Mouse (Mus musculus) thymus, adult 2 months (tissue): ENCODE measurements around the gene Sectm1b.

ENCODE experiments used
- CTCF ChIP-seq: fragments of 200-500 bp; IDR thresholded peaks from 2 replicates; pipeline ENCODE4 v1.5.1; 2012; ENCODE audit warnings: mild to moderate bottlenecking, control low read depth, low read length, moderate library complexity, borderline replicate concordance; ENCODE audit not compliant: control insufficient read depth, poor library complexity, insufficient read depth; ENCODE audit errors: extremely low read depth
- POLR2A ChIP-seq: fragments of 200-500 bp; IDR thresholded peaks from 2 replicates; pipeline ENCODE4 v1.6.1; 2012; ENCODE audit warnings: mild to moderate bottlenecking, low read length, control low read depth, moderate library complexity; ENCODE audit not compliant: control insufficient read depth, poor library complexity, insufficient read depth; ENCODE audit errors: extremely low read depth

GRCm38 (mm10) chr11:121013656-121014055 is 49.7 kb downstream of the Sectm1b start:
- TF ChIP-seq CTCF = no peak
- no peak for TF ChIP-seq POLR2A
